Mouse (Mus musculus): ENCODE measurements around the gene Tyw1.

Tyw1 gene

GRCm38 (mm10) chr5:130264433-130265005, 9.1 kb downstream of the Tyw1 start:
- DNase-seq (ENCODE audit: low spot score) = no peak

GRCm38 (mm10) chr5:130266651-130267050, 11.2 kb downstream of the Tyw1 start:
- peak; percentile 65 for DNase-seq (ENCODE audit: low spot score)

GRCm38 (mm10) chr5:130267316-130267715, 11.9 kb downstream of the Tyw1 start:
- DNase-seq (ENCODE audit: low spot score) = no peak

- DNase-seq (ENCODE audit: low spot score) = no peak
Measured at GRCm38 (mm10) chr5:130268976-130269375, 13.6 kb downstream of the Tyw1 start.

GRCm38 (mm10) chr5:130272344-130272743, 16.9 kb downstream of the Tyw1 start:
- DNase-seq (ENCODE audit: low spot score) = no peak

DNA sequence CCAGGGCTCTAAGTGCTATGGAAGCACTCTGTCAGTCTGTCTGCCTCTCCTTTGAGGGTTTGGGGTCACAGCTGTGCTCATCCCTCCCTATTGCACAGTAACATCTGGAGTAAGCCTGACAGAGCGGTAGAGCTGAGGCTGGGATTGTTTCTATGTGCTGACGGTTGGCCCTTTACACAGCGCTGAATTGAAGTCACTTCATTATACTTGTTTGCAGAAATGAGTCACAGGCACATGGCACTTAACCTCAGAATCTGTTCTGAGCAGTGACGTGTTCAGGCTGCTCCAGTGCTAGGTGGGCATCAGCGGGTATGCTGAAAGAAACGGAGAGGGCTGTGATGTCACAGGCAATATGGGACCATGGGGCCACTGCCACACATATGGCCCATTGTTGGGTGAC, 17.6 kb downstream of the Tyw1 start:
- DNase-seq (ENCODE audit: low spot score) = no peak

- DNase-seq (ENCODE audit: low spot score) = no peak
Measured at GRCm38 (mm10) chr5:130275509-130275908, 20.1 kb downstream of the Tyw1 start.

GRCm38 (mm10) chr5:130278011-130278472, 22.6 kb downstream of the Tyw1 start:
- DNase-seq (ENCODE audit: low spot score) = no peak

DNA sequence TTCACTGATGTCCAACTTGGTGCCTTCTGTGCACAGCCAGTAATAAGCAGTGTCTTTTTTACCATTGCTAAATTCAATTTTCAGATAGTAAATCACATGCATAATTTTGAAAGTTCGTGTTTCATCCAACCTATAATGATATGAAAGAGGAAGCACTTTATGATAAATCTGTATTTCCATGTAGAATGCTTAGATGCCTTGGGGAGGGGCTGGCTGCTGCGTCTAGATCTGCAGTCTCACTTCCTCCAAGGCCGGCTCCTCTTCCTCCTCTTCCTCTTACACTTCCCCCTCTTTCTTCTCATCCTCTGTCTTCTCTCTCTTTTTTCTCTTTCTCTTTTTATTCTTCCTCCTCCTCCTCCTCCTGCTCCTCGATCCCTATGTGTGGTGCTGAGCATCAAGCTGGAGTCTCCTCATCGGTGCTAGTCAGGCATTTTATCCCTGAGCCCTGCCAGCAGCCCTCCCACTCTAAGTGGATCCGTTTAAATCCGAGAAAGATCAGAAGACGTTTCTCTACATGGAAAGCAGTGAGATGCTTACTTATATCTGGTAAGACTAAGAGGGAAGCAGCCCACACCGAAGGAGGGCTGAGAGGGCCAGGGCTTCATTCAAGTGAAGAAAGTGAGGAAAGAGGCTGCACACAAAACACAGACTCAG, 27.8 kb downstream of the Tyw1 start:
- no peak for DNase-seq (ENCODE audit: low spot score)

DNA sequence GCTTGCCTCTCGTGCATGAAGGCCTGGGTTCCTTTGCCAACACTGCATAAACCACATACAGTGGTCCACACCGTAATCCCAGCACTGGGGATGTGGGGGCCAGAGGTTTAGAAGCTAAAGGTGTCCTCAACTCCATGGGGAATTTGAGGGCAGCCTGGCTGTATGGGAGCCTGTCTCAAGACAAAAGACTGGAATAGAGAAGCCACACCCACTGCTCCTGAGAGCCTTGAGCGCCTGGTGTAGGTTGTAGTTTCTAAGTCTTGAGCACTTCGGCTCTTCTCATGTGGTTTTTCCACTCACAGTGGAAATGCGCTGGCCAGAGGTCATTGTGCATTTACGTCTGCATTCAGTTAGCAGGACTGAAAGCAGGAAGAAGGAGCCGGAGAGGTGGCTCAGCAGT, 32.7 kb downstream of the Tyw1 start:
- no peak for DNase-seq (ENCODE audit: low spot score)

DNA sequence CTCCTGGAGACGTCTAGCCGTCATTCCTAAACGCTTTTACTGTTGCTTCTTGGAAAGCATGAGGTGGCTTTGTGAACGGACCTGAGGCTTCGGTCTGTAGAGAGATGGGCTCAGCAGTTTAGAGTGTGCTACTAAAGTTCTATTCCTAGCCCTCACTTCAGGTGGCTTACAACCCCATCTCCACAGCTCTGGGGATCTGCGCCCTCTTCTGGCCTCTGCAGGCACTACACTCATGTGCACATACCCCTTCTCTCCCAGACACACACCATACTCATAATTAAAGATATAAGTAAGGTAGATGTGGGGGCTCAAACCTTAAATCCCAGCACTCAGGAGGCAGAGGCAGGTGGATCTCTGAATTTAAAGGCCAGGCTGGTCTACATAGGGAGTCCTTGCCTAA, 34.8 kb downstream of the Tyw1 start:
- DNase-seq (ENCODE audit: low spot score) = no peak

DNA sequence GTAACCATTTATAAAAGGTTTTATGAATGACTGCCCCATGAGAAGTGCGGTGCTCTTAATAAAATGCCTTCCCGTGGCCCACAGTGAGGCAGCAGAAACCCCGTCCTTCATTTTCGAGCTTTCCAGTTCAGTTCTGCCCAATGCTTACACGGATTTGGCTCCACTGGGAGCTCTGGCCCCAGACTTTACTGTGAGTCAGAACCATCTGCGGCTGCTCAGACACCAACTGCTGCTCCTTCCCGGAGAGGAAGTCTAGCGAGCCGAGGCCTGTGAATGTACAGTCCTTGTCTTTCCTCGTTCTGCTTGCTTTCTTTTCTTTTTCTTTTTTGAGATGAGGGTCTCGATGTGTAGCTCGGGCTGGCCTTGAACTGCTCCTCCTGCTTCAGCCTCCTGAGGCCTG, 35.4 kb downstream of the Tyw1 start:
- DNase-seq (ENCODE audit: low spot score) = no peak

- DNase-seq (ENCODE audit: low spot score) = no peak
Measured at GRCm38 (mm10) chr5:130292976-130293375, 37.6 kb downstream of the Tyw1 start.

GRCm38 (mm10) chr5:130293941-130294340, 38.5 kb downstream of the Tyw1 start:
- DNase-seq (ENCODE audit: low spot score) = no peak

DNA sequence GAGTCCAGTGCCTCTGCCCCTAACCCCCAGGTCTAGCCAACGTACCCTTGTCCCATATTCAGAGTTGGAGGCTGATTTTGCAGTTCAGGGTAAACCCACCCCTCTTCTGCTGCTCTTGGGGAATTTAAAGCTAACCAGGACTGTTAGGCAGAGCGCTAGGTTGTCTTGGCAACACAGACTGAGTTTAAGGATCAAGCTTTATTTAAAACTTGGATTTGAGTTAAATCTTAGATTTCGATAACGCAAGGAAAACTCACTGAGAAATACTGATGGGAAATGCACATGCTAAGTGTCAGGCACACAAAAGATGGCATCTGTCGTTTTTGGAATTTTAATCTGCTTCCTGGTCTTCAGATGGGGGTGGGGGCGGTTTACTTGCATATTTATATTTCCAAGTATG, 39.2 kb downstream of the Tyw1 start:
- no peak for DNase-seq (ENCODE audit: low spot score)

DNA sequence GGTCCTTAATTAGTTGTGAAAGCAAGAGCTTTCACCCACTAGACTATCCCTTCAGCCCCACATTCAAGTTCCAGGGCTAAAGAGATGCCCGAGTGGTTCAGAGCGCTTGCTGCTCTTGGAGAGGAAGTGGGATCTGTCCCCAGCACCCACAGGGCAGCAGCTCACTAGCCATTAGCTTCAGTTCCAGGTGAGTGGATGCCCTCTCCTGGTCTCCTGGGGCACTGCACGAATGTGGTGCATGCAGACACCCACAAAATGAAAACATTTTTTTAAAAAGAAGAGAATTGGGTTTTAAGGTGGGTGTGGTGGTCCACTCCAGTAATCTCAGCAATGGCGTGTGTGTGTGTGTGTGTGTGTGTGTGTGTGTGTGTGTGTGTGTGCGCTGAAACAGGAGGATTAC, 40.7 kb downstream of the Tyw1 start:
- DNase-seq (ENCODE audit: low spot score) = no peak

GRCm38 (mm10) chr5:130298831-130299460, 43.5 kb downstream of the Tyw1 start:
- DNase-seq (ENCODE audit: low spot score) = no peak

GRCm38 (mm10) chr5:130299526-130299925, 44.1 kb downstream of the Tyw1 start:
- no peak for DNase-seq (ENCODE audit: low spot score)

- no peak for DNase-seq (ENCODE audit: low spot score)
Measured at GRCm38 (mm10) chr5:130303611-130304010, 48.2 kb downstream of the Tyw1 start.

DNA sequence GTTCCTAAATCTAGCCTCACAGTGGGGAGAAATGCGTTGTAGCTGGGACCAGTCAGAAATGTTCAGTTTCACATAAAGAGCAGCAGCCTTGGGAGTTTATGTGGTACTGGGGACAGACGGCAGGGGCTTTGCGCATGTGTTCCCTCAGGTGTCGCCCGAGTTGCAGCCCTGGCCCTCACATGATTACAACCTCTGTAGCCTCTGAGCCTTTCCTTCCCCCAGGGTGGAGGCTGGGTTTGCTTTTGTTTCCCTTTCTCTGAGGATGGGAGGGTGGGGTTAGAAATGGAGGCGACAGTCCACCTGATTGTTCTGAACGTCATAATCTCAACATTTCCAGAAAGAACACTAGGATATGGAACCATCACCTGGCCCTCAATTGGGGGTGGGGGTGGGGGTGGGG, 52.5 kb downstream of the Tyw1 start:
- DNase-seq (ENCODE audit: low spot score) = no peak

- DNase-seq (ENCODE audit: low spot score) = no peak
Measured at GRCm38 (mm10) chr5:130310077-130310476, 54.7 kb downstream of the Tyw1 start.

GRCm38 (mm10) chr5:130310827-130311226, 55.4 kb downstream of the Tyw1 start:
- no peak for DNase-seq (ENCODE audit: low spot score)

GRCm38 (mm10) chr5:130313488-130313887, 58.1 kb downstream of the Tyw1 start:
- DNase-seq (ENCODE audit: low spot score) = no peak

DNA sequence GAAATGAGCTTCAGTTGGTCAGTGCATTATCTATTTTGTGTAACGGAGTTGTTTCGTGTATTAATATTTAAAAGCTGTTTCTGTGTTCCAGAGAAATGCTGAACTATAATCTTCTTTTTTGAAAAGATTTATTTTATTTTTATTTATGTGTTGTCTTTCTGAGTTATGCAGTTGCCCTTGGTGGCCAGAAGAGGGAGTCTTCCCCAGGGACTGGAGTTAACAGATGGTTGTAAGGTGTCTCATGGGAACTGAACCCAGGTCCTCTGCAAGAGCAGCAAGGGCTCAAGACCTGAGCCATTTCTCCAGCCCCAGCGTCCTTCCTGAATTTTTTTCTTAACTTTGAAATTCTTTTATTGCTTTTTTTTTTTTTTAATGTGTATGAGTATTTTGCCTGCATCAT, 59.5 kb downstream of the Tyw1 start:
- DNase-seq (ENCODE audit: low spot score) = no peak
